Mouse (Mus musculus): ENCODE data around the gene Rom1. TPM values are rescaled to one million over a fixed set of nuclear protein-coding genes. Genes with fewer than 3 reads are reported as not detected.
"Not testable (repeated sequence)": the region's sequence is repeated elsewhere in the genome, so short reads cannot be mapped to it uniquely, and the experiment has no call there.

Rom1 gene
- total RNA-seq, 2 experiments from 2014 or later = 0.54 to 1.5 TPM

DNA sequence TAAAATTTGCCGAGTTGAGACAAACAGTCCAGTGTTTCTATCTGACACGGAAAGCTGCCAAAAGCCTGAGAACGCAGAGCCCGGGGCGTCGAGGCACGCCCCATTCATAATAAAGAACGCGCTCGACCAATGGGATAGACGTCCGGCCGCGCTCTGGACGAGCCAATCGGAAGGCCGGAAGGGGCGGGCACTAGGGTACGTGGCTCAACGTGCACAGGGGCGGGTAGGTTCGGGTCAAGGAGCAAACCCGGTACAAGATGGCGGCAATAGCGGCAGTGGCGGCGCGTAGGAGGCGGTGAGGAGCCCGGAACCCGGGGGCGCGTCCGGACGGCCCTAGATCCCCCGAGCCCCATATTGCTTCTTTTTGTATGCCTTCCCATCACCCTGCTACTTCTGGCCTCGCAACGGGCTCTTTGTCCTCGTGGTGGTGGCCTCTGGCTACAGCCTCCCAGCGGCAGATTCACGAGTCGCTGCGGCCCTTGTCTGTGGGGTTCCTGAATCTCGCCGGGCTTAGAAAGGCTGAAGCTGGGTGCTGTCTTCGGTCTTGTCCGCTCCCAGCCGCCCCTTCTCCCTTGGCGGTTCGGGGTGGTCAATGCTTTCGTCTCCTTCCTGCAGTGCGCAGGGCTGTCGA, 31.2 kb downstream of the Rom1 start, which contains the start of gene Ganab:
Ganab (plus strand) TSS at position 207 of the 631 bp plus-strand sequence.
- peak; percentile 96 for ATAC-seq (replicated peaks; ENCODE audit: poor library complexity)

DNA sequence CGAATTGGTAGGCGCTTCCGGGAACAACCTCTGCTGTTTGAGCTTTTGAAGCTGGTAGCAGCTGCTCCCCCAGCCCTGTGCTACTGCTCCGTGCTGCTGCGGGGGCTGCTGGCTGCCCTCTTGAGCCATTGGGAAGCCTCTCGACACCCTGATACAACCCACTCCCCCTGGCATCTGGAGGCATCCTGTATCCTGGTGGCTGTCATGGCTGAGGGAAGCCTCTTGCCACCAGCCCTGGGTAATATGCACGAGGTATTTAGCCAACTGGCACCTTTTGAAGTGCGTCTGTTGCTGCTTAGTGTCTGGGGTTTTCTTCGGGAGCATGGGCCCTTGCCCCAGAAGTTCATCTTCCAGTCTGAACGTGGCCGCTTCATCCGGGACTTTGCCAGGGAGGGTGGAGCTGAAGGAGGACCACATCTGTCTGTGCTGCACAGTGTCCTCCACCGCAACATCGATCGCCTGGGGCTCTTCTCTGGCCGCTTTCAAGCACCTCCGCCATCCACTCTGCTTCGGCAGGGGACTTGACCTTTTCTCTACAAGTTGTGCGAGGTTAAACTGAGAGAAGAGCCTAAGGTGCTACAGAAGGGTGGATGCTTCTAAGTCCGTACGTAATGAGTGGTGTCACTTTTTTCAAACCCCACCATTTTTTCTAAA, 31.8 kb downstream of the Rom1 start:
- not testable (repeated sequence) for ATAC-seq (replicated peaks; ENCODE audit: poor library complexity)

DNA sequence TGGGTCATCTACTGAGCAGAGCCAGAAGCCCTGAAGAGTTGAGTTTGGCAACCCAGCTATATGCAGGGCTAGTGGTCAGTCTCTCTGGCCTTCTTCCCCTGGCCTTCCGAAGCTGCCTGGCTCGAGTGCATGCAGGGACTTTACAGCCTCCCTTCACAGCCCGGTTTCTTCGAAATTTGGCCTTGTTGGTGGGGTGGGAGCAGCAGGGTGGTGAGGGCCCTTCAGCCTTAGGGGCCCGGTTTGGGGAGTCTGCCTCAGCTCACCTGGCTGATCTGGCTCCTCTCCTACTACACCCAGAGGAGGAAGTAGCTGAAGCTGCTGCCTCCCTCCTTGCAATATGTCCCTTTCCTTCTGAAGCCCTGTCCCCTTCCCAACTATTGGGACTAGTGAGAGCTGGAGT, 32.9 kb downstream of the Rom1 start:
- ATAC-seq (replicated peaks; ENCODE audit: poor library complexity) = not testable (repeated sequence)

DNA sequence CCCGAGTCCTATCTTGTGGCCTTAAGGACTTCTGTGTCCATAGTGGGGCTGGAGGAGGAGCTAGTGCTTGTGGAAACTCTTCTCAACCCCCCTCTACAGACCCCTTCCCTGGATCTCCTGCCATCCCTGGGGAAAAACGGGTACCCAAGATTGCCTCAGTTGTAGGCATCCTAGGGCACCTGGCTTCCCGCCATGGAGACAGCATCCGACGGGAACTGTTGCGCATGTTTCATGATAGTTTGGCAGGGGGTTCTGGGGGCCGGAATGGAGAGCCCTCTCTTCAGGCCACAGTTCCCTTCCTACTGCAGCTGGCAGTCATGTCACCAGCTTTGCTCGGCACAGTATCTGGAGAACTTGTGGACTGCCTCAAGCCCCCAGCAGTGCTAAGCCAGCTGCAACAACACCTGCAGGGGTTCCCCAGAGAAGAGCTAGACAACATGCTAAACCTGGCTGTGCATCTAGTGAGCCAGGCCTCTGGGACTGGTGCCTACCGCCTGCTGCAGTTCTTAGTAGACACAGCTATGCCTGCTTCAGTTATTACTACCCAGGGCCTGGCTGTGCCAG, 33.7 kb downstream of the Rom1 start:
- no peak for ATAC-seq (replicated peaks; ENCODE audit: poor library complexity)

DNA sequence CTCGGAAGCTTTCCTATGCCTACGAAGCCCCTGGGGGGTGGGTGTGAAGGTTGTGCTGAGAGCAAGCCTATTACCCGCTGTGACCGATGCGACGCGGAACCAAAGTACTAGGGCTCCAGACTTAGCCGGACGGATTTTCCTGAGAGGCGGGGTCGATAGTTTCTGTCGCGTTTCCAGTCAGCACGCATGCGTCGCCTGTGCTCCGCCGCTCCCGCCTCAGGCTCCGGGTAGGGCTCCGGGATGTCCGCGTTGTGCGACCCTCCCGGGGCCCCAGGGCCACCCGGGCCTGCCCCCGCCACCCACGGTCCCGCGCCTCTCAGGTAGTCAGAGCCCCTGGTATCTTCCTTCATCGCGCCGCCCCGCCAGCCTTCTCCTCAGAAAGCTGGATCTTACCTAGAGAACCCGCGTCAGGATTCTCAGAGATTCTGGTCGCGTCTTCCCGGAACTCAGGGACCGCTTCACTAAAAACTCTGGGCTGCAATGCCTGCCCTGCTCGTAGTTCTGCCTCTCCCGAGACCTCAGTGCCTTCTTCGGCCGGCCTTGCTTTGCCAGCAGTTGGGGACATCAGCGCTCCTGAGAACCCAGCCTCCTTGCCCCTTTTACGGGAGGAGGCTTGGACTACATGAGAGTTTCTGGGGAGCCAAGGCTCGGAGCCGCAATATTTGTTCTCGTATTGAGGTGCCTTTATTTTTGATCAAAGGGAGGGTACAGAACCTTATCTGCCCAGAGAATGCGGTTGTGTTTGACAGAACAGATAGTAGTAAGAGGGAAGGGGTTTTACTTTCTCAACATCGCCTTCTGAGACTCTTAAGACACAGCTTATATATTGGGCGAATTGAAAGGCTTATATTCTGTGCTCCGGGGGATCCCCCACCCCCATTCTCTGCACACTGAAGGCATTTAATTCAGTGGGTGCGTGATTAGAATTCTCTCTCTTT, 36.1 kb downstream of the Rom1 start, which contains the start of gene Ints5:
Ints5 (plus strand) TSS at position 177 of the 938 bp plus-strand sequence.
- ATAC-seq (replicated peaks; ENCODE audit: poor library complexity) = peak; percentile 66

DNA sequence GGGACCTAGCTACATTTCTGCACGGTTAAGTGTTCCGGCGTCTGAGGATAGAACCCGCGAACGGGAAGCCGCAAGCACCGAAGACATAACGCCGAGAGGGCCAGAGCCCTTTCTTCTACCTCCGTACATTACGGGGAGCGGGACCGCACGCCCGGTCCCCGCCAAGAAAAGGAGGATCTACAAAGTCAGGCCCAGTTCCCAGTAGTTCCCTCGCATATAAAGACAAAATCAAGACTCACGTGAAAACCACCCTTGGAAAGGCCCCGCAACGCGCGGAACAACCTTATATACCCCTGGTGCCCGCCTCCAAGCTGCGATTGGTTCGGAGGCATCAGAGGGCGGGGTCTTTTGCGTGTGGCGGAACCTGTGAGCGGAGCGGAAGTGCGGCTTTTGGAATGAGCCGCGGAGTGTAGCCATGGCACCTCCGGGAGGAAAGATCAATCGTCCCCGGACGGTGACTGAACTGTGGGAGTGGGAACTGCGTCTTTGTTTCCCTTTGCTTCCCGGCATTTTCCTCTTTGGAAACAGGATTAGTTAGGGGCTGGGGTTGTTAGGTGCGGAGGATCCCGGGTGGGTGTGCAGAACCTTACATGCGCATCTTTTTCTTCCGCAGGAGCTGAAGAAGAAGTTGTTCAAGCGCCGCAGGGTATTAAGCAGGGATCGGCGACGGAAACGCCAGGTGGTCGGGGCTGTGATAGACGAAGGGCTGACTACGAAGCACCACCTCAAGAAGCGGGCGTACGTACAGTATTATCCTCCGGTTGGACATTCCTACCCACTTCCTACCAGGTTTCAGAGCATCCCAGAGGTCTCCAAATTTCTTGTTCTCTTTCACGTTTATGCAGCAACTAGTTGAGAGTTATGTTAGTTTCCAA, 40.4 kb downstream of the Rom1 start, which contains the start of the genes 1810009A15Rik and Gm49416:
1810009A15Rik (plus strand) TSS at position 343 of the 875 bp plus-strand sequence.
Gm49416 (plus strand) TSS at position 416 of the 875 bp plus-strand sequence.
- peak; percentile 87 for ATAC-seq (replicated peaks; ENCODE audit: poor library complexity)

DNA sequence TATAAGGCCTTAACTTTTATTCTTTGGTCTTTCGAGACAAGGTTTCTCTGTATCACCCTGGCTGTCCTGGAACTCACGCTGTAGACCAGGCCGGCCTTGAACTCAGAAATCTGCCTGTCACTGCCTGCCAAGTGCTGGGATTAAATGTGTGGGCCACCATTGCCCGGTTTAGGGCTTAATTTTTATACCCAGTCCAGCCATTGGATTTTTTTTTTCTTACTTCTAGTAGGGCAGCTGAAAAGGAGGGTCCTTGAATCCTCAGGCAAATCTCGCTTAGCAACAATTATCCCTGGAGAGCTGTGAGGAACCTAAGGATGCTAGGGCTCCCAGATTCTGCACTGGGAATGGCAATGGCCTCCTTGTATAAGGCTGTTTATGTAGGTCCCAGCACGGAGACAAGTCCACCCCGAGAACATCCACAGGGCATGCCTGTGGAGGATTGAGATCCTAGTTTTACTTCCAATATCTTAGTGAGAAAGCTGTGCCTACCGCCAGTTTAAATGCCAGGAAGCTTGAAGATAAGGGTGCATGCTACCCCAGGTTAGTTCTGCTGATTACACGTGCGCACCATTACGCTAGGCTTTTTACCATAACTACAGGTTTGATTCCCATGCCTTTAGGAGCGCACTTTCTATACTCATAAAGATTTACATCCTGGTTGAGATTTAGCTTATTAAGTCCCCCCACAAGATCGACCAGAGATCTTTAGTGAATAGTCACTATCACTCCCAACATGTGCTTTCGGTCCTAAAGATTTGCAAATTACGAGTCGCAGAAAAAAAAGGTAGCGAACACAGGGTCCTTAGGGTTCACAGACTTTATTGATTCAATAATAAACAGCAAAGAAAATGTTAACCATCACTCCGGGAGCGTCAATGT, 41.3 kb downstream of the Rom1 start:
- ATAC-seq (replicated peaks; ENCODE audit: poor library complexity) = 0 out of 2 replicates have a peak, but pooled peaks have one; percentile 9

DNA sequence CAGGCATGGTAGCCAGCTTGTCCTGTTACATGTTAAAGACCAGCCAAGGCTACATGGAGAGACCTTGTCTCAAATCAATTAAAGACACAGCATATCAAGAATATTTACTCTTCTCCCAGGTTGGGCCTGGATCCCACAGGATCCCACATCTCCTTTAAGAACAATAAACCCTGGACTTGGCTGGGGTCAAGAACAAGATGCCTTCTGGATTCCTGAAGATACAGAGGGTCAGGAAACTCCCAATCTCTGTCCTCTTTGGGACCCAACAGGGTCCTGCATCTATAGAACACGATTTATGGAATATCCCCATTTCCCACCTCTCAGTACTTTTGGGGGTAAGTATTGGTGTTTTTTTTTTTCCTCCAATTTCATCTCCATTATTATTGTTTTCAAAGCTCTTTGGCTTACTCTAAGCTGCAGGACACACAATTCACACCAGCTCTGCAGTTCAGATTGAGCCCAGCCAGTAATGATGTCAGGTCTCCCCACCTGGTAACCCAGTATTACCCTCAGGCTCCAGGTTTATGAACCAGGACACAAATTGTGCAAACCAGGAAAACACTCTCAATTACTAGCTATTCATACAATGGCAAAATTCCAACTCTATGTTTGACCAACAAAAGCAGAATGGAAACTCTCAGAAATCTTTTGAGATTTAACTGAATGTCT, 42.1 kb downstream of the Rom1 start:
- no peak for ATAC-seq (replicated peaks; ENCODE audit: poor library complexity)

DNA sequence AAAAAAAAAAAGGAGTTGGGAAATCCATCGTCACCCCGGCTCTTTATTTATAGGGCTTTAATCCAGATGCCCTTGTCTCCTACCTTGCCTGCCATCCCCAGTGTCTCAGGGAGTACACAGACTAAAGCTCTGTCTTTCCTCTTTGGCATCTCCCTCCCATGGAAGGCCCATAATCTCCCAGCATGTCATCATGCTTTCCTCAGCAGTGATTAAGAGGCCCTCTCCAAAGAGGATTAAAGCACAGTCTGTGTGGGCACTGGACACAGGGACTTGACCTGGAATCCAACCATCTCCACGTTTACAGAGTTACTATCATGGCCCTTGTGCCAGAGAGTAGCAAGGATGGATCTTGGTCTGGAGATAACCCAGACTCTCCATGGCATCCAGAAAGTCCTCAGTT, 45.5 kb downstream of the Rom1 start, which contains the start of the genes Lbhd1 and Gm49403:
Lbhd1 (plus strand) TSS at position 117 of the 400 bp plus-strand sequence.
Gm49403 (plus strand) TSS at position 315 of the 400 bp plus-strand sequence.
- ATAC-seq (replicated peaks; ENCODE audit: poor library complexity) = no peak

DNA sequence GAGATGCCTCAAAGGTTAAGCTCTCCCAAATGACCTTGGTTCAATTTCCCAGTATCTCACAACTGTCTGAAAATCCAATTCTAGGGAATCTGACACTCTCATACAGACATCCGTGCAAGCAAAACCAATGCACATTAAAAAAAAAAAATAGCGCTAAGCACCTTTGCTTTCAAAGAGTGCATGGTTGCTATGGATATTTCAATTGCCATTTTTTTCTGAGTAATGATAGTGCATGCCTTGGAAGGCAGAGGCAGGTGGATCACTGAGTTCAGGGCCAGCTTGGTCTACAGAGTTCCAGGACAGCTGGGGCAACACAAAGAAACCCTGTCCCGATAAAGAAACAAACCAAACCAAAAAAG, 48.1 kb downstream of the Rom1 start:
- ATAC-seq (replicated peaks; ENCODE audit: poor library complexity) = peak; percentile 21

DNA sequence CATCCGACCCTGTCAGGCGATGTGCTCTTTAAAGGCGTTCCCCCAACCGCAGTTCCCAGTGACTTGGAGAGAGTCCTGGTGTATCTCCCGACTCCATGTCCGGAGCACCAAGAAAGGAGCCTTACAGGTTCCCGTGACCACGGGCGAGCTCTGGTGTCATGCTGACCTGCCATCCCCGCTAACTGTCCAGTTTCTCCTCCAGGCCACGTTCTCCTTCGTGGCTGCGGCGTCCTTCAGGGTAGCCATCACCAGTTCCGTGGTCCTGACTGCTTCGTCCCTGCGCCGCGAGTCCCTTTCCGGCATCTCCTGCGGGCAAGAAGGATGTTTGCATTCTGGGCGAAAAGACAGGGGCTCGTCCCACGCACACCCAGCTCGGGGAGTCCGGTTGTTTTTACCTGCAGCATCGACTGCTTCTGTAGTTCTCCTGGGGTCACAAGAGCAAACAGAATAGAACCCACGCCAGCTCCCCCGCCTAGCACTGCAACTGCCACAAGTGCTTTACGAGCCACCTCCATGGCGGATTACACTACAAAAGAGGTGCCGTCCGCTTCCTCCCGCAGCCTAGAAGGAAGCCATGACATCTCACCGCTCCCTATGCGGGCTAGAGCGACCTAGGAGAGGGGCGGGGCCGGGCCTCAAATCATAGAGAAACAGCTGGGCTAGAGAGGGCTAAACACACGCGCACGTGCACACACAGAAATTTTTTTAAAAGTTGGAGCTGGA, 48.7 kb downstream of the Rom1 start, which contains the start of gene Uqcc3:
Uqcc3 (minus strand) TSS at position 613 of the 723 bp plus-strand sequence.
- ATAC-seq (replicated peaks; ENCODE audit: poor library complexity) = peak; percentile 98

Other genes starting within 250 kb of the Rom1 start
Only the 30 nearest of the 32 such genes appear.
- 111 and 112 TPM in 2 replicates for gene Wdr74, start 193.5 kb downstream of the Rom1 start, total RNA-seq (2015)
- gene Wdr74, start 193.5 kb downstream of the Rom1 start, total RNA-seq (2017) = 102 TPM in 2 replicates
- gene 1700092M07Rik, start 188.6 kb downstream of the Rom1 start, total RNA-seq (2015) = 1.2 and 4.4 TPM in 2 replicates
- not detected in 2 replicates for gene 1700092M07Rik, start 188.6 kb downstream of the Rom1 start, total RNA-seq (2017)
- 32.5 and 45.3 TPM in 2 replicates for gene Stx5a, start 187.9 kb downstream of the Rom1 start, total RNA-seq (2015)
- gene Stx5a, start 187.9 kb downstream of the Rom1 start, total RNA-seq (2017) = 54.1 and 54.8 TPM in 2 replicates
- gene Nxf1, start 172.3 kb downstream of the Rom1 start, total RNA-seq (2015) = 339 and 367 TPM in 2 replicates
- gene Nxf1, start 172.3 kb downstream of the Rom1 start, total RNA-seq (2017) = 76.5 and 91.9 TPM in 2 replicates
- 64.4 and 69.2 TPM in 2 replicates for gene Tmem223, start 158.4 kb downstream of the Rom1 start, total RNA-seq (2015)
- 36.2 and 37.0 TPM in 2 replicates for gene Tmem223, start 158.4 kb downstream of the Rom1 start, total RNA-seq (2017)
- gene Tmem179b, start 154.9 kb downstream of the Rom1 start, total RNA-seq (2015) = 109 and 124 TPM in 2 replicates
- 73.9 and 87.1 TPM in 2 replicates for gene Tmem179b, start 154.9 kb downstream of the Rom1 start, total RNA-seq (2017)
- gene Taf6l, start 142.9 kb downstream of the Rom1 start, total RNA-seq (2015) = 5.8 and 6.4 TPM in 2 replicates
- gene Taf6l, start 142.9 kb downstream of the Rom1 start, total RNA-seq (2017) = 9.7 and 12.8 TPM in 2 replicates
- gene Polr2g, start 130.8 kb downstream of the Rom1 start, total RNA-seq (2015) = 142 and 164 TPM in 2 replicates
- gene Polr2g, start 130.8 kb downstream of the Rom1 start, total RNA-seq (2017) = 68.1 and 83.9 TPM in 2 replicates
- 1.8 and 2.8 TPM in 2 replicates for gene Zbtb3, start 126.8 kb downstream of the Rom1 start, total RNA-seq (2015)
- gene Zbtb3, start 126.8 kb downstream of the Rom1 start, total RNA-seq (2017) = 2.1 and 2.4 TPM in 2 replicates
- 29.0 and 31.0 TPM in 2 replicates for gene Ttc9c, start 110.0 kb downstream of the Rom1 start, total RNA-seq (2015)
- gene Ttc9c, start 110.0 kb downstream of the Rom1 start, total RNA-seq (2017) = 65.6 and 73.3 TPM in 2 replicates
- gene Hnrnpul2, start 109.3 kb downstream of the Rom1 start, total RNA-seq (2015) = 56.7 and 59.5 TPM in 2 replicates
- gene Hnrnpul2, start 109.3 kb downstream of the Rom1 start, total RNA-seq (2017) = 64.7 and 77.8 TPM in 2 replicates
- 0.76 TPM in 1 of 2 replicates, not detected in the other for gene AC129217.1, start 99.6 kb downstream of the Rom1 start, total RNA-seq (2015)
- not detected in 2 replicates for gene AC129217.1, start 99.6 kb downstream of the Rom1 start, total RNA-seq (2017)
- 58.3 and 63.4 TPM in 2 replicates for gene Bscl2, start 91.9 kb downstream of the Rom1 start, total RNA-seq (2015)
- gene Bscl2, start 91.9 kb downstream of the Rom1 start, total RNA-seq (2017) = 28.8 and 31.6 TPM in 2 replicates
- gene Gng3, start 90.2 kb downstream of the Rom1 start, total RNA-seq (2015) = 0.07 and 0.22 TPM in 2 replicates
- not detected in 2 replicates for gene Gng3, start 90.2 kb downstream of the Rom1 start, total RNA-seq (2017)
- not detected in 2 replicates for gene Lrrn4cl, start 78.6 kb downstream of the Rom1 start, total RNA-seq (2015)
- gene Lrrn4cl, start 78.6 kb downstream of the Rom1 start, total RNA-seq (2017) = 0.88 TPM in 1 of 2 replicates, not detected in the other
- gene Ubxn1, start 57.9 kb downstream of the Rom1 start, total RNA-seq (2015) = 60.6 and 77.0 TPM in 2 replicates
- 159 and 168 TPM in 2 replicates for gene Ubxn1, start 57.9 kb downstream of the Rom1 start, total RNA-seq (2017)
- gene Uqcc3, start 48.4 kb downstream of the Rom1 start, total RNA-seq (2015) = 44.4 and 46.0 TPM in 2 replicates
- 93.0 and 118 TPM in 2 replicates for gene Uqcc3, start 48.4 kb downstream of the Rom1 start, total RNA-seq (2017)
- gene Lbhd1, start 45.6 kb downstream of the Rom1 start, total RNA-seq (2015) = 53.0 and 75.7 TPM in 2 replicates
- gene Lbhd1, start 45.6 kb downstream of the Rom1 start, total RNA-seq (2017) = 7.5 and 14.3 TPM in 2 replicates
- gene Gm49403, start 45.4 kb downstream of the Rom1 start, total RNA-seq (2015) = not detected in 2 replicates
- not detected in 2 replicates for gene Gm49403, start 45.4 kb downstream of the Rom1 start, total RNA-seq (2017)
- 51.4 and 70.0 TPM in 2 replicates for gene 1810009A15Rik, start 40.5 kb downstream of the Rom1 start, total RNA-seq (2015)
- 74.3 and 91.0 TPM in 2 replicates for gene 1810009A15Rik, start 40.5 kb downstream of the Rom1 start, total RNA-seq (2017)
- 1.5 and 2.5 TPM in 2 replicates for gene Gm49416, start 40.4 kb downstream of the Rom1 start, total RNA-seq (2015)
- not detected in 2 replicates for gene Gm49416, start 40.4 kb downstream of the Rom1 start, total RNA-seq (2017)
- 12.9 and 16.8 TPM in 2 replicates for gene Ints5, start 36.4 kb downstream of the Rom1 start, total RNA-seq (2015)
- 14.1 and 17.7 TPM in 2 replicates for gene Ints5, start 36.4 kb downstream of the Rom1 start, total RNA-seq (2017)
- 112 and 118 TPM in 2 replicates for gene Ganab, start 31.3 kb downstream of the Rom1 start, total RNA-seq (2015)
- 82.3 and 86.0 TPM in 2 replicates for gene Ganab, start 31.3 kb downstream of the Rom1 start, total RNA-seq (2017)
- gene B3gat3, start 9.0 kb downstream of the Rom1 start, total RNA-seq (2015) = 12.7 and 17.2 TPM in 2 replicates
- gene B3gat3, start 9.0 kb downstream of the Rom1 start, total RNA-seq (2017) = 20.5 and 21.6 TPM in 2 replicates
- 12.0 and 14.9 TPM in 2 replicates for gene Eml3, start 196 bp upstream of the Rom1 start, total RNA-seq (2015)
- gene Eml3, start 196 bp upstream of the Rom1 start, total RNA-seq (2017) = 20.1 and 36.0 TPM in 2 replicates
- gene Mta2, start 12.5 kb upstream of the Rom1 start, total RNA-seq (2015) = 57.9 and 63.7 TPM in 2 replicates
- gene Mta2, start 12.5 kb upstream of the Rom1 start, total RNA-seq (2017) = 124 and 138 TPM in 2 replicates
- 6.2 and 8.7 TPM in 2 replicates for gene Tut1, start 24.5 kb upstream of the Rom1 start, total RNA-seq (2015)
- gene Tut1, start 24.5 kb upstream of the Rom1 start, total RNA-seq (2017) = 19.9 and 23.8 TPM in 2 replicates
- 1,162 and 1,182 TPM in 2 replicates for gene Eef1g, start 37.7 kb upstream of the Rom1 start, total RNA-seq (2015)
- 754 and 796 TPM in 2 replicates for gene Eef1g, start 37.7 kb upstream of the Rom1 start, total RNA-seq (2017)
- 6.5 and 10.6 TPM in 2 replicates for gene Ahnak, start 59.9 kb upstream of the Rom1 start, total RNA-seq (2015)
- 11.7 and 17.2 TPM in 2 replicates for gene Ahnak, start 59.9 kb upstream of the Rom1 start, total RNA-seq (2017)
- not detected in 2 replicates for gene Scgb1a1, start 158.6 kb upstream of the Rom1 start, total RNA-seq (2015)
- gene Scgb1a1, start 158.6 kb upstream of the Rom1 start, total RNA-seq (2017) = not detected in 2 replicates

All from megakaryocyte progenitor cell, adult 5-6 weeks (primary cell).